Mouse (Mus musculus) stomach, postnatal 0 days (tissue): ENCODE results near the gene Hps3. TPM values are rescaled to one million over a fixed set of nuclear protein-coding genes. Genes with fewer than 3 reads are reported as not detected.
"Not testable (repeated sequence)": the region's sequence is repeated elsewhere in the genome, so short reads cannot be mapped to it uniquely, and the experiment has no call there.

Experiments used
- ATAC-seq: fragments of 200-750 bp; cut with Nextera tagmentation; 2 replicates; pipeline ENCODE4 v1.8.0; 2017; ENCODE audit not compliant: low FRiP score, low TSS enrichment
- DNase-seq: peaks from one replicate; pipeline ENCODE4 v3.0.0-alpha.2; 2016; ENCODE audit warnings: low spot score
- H3K27ac ChIP-seq: fragments of 300-500 bp; sonication (generic); replicated peaks from 2 replicates; pipeline ENCODE4 v1.5.1; 2014; ENCODE audit warnings: mild to moderate bottlenecking, control low read depth
- H3K27me3 ChIP-seq: fragments of 300-500 bp; sonication (generic); 2 replicates; pipeline ENCODE4 v1.6.1; 2014; ENCODE audit warnings: low read length; ENCODE audit not compliant: control insufficient read depth, insufficient read depth
- H3K36me3 ChIP-seq: fragments of 300-500 bp; sonication (generic); 2 replicates; pipeline ENCODE4 v1.6.1; 2014; ENCODE audit warnings: low read length, mixed read lengths; ENCODE audit not compliant: control insufficient read depth, insufficient read depth
- H3K4me1 ChIP-seq: fragments of 300-500 bp; sonication (generic); replicated peaks from 2 replicates; pipeline ENCODE4 v1.6.1; 2014; ENCODE audit warnings: antibody characterized with exemption; ENCODE audit not compliant: control insufficient read depth, insufficient read depth
- H3K4me2 ChIP-seq: fragments of 300-500 bp; sonication (generic); replicated peaks from 2 replicates; pipeline ENCODE4 v1.6.1; 2014; ENCODE audit warnings: low read depth, mild to moderate bottlenecking, control low read depth, moderate library complexity
- H3K4me3 ChIP-seq: fragments of 300-500 bp; sonication (generic); 2 replicates; pipeline ENCODE4 v1.5.1; 2014; ENCODE audit warnings: low read depth, low read length, control low read depth
- H3K9ac ChIP-seq: fragments of 300-500 bp; sonication (generic); 2 replicates; pipeline ENCODE4 v1.6.1; 2014; ENCODE audit warnings: mild to moderate bottlenecking, low read length, control low read depth, mixed read lengths
- H3K9me3 ChIP-seq: fragments of 300-500 bp; sonication (generic); 2 replicates; pipeline ENCODE4 v1.6.1; 2016; ENCODE audit warnings: low read length; ENCODE audit not compliant: control insufficient read depth
- CTCF ChIP-seq: IDR thresholded peaks from 2 replicates; pipeline ENCODE4 v1.5.1; 2016; ENCODE audit warnings: antibody characterized with exemption, low read depth, mild to moderate bottlenecking, moderate library complexity
- EP300 ChIP-seq: optimal IDR thresholded peaks from 2 replicates; pipeline ENCODE3; 2016; ENCODE audit warnings: antibody characterized with exemption
- WGBS: fragments of 180-500 bp; shearing (Covaris S2); extraction: QIAGEN DNeasy Blood & Tissue Kit; methylation state at CpG from one replicate; pipeline ENCODE4 v1.1.7; 2014; 5-methylcytosine and 5-hydroxymethylcytosine counted together
- polyA plus RNA-seq: library from polyadenylated mRNA; unstranded; fragments of >200 nt; fragmentation: Nextera tagmentation; extraction: Ambion mirVana; gene quantifications from 2 replicates; pipeline ENCODE4 v1.2.1, GENCODE M21; 2015

Hps3 gene
- polyA plus RNA-seq, 1 experiment from 2014 or later = 5.1 TPM

DNA sequence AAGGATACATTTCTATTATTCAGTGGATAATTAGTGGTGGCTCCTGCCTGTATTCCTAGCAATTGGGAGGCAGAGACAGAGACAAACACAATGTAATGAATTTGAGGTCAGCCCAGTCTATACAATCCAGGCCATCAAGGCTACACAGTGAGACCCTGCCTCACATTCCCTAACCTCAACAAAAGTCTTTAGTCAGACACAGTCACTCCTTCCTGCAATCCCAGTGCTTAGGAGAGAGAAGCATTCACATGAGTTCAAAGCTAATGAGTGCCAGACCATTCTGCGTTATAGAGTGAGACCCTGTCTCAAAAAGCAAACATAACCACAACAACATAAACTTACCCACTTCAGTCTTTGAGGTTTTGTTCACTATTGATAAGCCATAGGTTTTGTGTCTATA, 81.7 kb downstream of the Hps3 start:
- Histone ChIP-seq H3K9ac (no peak overlapping the region), H3K27ac (peak overlapping the region; percentile 53; the same call in 1 of the 2 replicates), H3K4me2 (no peak overlapping the region), H3K27me3 (no peaks in the 10 kb centered on the region), H3K4me3 (no peak overlapping the region), H3K4me1 (no peaks in the 10 kb centered on the region), H3K36me3 (no peaks in the 10 kb centered on the region), H3K9me3 (no peaks in the 10 kb centered on the region)
- TF ChIP-seq CTCF (no peak), EP300 (no peak)
- ATAC-seq (0 out of 2 replicates have a peak, but pooled peaks have one; percentile 7), DNase-seq (no peak)
- 70% methylated on average over 1 of the region's 1 CpGs for WGBS

DNA sequence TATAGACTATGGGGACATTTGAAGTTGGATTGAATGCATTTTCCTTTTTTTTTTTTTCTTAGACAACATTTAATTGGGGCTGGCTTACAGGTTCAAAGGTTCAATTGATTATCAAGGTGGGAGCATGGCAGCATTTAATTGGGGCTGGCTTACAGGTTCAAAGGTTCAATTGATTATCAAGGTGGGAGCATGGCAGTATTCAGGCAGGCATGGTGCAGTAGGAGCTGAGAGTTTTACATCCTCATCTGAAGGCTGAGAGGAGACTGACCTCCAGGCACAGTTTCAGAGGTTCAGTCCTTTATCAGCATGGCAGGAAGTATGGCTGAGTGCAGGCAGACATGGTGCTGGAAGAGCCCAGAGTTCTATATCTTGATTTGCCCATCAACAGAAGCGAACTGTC, 85.7 kb downstream of the Hps3 start:
- not testable (repeated sequence) for H3K27ac ChIP-seq, DNase-seq, H3K4me3 ChIP-seq, H3K27me3 ChIP-seq, H3K36me3 ChIP-seq, ATAC-seq, H3K9ac ChIP-seq, H3K4me2 ChIP-seq, H3K9me3 ChIP-seq, H3K4me1 ChIP-seq
- WGBS = 100% methylated on average over 1 of the region's 1 CpGs

DNA sequence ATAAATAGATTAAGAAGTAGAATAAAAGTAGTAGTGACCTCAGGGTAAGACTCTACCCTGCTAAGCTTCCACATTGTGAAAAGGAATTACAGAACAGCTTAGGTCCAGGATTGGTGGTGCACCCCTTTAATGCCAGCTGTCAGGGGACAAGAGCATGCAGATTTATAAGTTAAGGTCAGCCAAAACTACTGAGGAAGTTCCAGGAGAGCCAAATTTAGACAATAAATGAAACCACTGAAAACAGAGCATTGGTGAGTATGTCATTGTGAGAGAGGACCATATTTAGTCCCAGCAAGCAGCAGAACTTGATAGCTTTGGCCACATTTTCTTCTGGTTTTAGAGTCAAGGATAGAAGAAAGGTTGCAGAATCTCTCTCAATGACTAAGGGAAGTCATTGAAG, 86.6 kb downstream of the Hps3 start:
- ATAC-seq (no peak), DNase-seq (no peak)
- no peaks in the 10 kb centered on the region for H3K4me1 ChIP-seq
- H3K4me2 ChIP-seq = no peak overlapping the region
- H3K27me3 ChIP-seq = no peaks in the 10 kb centered on the region
- no peaks in the 10 kb centered on the region for H3K36me3 ChIP-seq
- H3K4me3 ChIP-seq = no peak overlapping the region
- H3K27ac ChIP-seq = no peak overlapping the region
- TF ChIP-seq EP300 (no peak), CTCF (no peak)
- H3K9ac ChIP-seq = no peak overlapping the region
- H3K9me3 ChIP-seq = no peaks in the 10 kb centered on the region

Other genes starting within 250 kb of the Hps3 start
- gene Cp, start 78.3 kb downstream of the Hps3 start, polyA plus RNA-seq = 1.4 and 2.1 TPM in 2 replicates
- 7.6 and 9.2 TPM in 2 replicates for gene Hltf, start 22.5 kb upstream of the Hps3 start, polyA plus RNA-seq
- gene Gyg, start 120.0 kb upstream of the Hps3 start, polyA plus RNA-seq = 28.5 and 28.9 TPM in 2 replicates
- 10.8 TPM in 2 replicates for gene Cpa3, start 206.9 kb upstream of the Hps3 start, polyA plus RNA-seq
- gene Cpb1, start 240.4 kb upstream of the Hps3 start, polyA plus RNA-seq = 3.5 and 3.8 TPM in 2 replicates